Mouse (Mus musculus) lung, adult 10 weeks (tissue): Measurements from ENCODE around the gene Cldn12. TPM values are rescaled to one million over a fixed set of nuclear protein-coding genes. Genes with fewer than 3 reads are reported as not detected.

Experiments used
- polyA plus RNA-seq: library from polyadenylated mRNA; stranded (reverse); fragments of 350-450 nt; fragmentation: Illumina TruSeq; extraction: RNeasy Lipid Tissue Mini Kit (QIAGEN cat#74804); gene quantifications from one replicate; pipeline ENCODE4 v1.2.3, GENCODE M21; 2014; ENCODE audit warnings: low read depth, low replicate concordance; ENCODE audit not compliant: insufficient read depth

The Cldn12 gene
- polyA plus RNA-seq: 10.4 TPM

GRCm38 (mm10) chr5:5514196-5515076, at the start of gene Cldn12:
TSS of gene Cldn12 (minus strand) at chr5:5514958.

DNA sequence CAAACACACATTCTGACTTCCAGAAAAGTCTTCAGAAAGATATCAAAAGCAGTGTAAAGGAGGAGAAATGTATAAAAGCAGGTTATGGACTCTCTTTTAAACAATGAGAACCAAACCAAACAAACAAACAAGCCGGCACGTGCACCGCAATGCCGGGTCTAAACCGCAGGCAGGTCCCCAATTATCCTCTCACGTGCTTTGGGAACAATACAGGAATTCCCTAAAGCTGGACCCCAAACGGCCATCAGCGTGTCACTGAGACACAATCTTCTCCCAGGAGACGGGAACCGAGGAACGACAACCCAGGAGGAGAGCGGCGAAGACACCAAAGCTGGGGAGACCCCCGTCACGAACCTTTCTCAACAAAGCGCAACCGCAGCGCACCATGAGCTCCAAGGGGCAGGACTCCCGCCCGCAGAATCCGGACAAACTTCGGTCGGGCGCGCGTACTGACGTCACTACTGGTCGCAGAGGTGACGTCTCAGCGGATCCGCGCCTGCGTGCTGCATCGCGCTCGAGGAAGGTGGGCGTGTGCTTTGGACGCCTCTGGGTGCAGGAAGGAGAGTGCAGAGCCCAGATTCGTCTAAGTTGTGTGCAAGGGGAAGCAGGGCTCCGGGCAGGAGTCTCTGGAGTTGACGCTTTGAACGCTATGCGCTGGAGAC, 44.5 kb upstream of the Cldn12 start, which contains the start of gene Gtpbp10:
TSS of gene Gtpbp10 (minus strand) at position 460 of the 662 bp plus-strand sequence.

GRCm38 (mm10) chr5:5479043-5479442, 35.7 kb downstream of the Cldn12 start, which contains the start of gene 1700015F17Rik:
TSS of gene 1700015F17Rik (minus strand) at chr5:5479143.

Other genes starting within 250 kb of the Cldn12 start
- gene Cdk14, start 94.6 kb downstream of the Cldn12 start, polyA plus RNA-seq: 14.2 TPM
- not detected for gene 1700015F17Rik, start 35.8 kb downstream of the Cldn12 start, polyA plus RNA-seq
- 8.0 TPM for gene Gtpbp10, start 44.6 kb upstream of the Cldn12 start, polyA plus RNA-seq
- not detected for gene Gm8773, start 58.8 kb upstream of the Cldn12 start, polyA plus RNA-seq
- 9.1 TPM for gene Cfap69, start 149.3 kb upstream of the Cldn12 start, polyA plus RNA-seq
- 3.5 TPM for gene Steap2, start 179.6 kb upstream of the Cldn12 start, polyA plus RNA-seq
- 2.3 TPM for gene Steap1, start 234.4 kb upstream of the Cldn12 start, polyA plus RNA-seq